Mouse (Mus musculus): ENCODE measurements around the gene Cacng1. TPM values are rescaled to one million over a fixed set of nuclear protein-coding genes. Genes with fewer than 3 reads are reported as not detected.

The Cacng1 gene
- polyA plus RNA-seq, 1 experiment from 2014 or later, result 0.14 TPM

GRCm38 (mm10) chr11:107674601-107675000 is 41.7 kb downstream of the Cacng1 start:
- ATAC-seq (no peak), DNase-seq (ENCODE audit: low spot score) (no peak)
- no peak overlapping the region for H3K4me2 ChIP-seq (ENCODE audit: low read length)
- H3K36me3 ChIP-seq (ENCODE audit: control insufficient read depth, insufficient read depth, low read length), result peaks cover 51% of the 10 kb centered on the region
- H3K4me3 ChIP-seq (ENCODE audit: low read depth, low read length), result no peak overlapping the region
- H3K27me3 ChIP-seq (replicated peaks; ENCODE audit: control insufficient read depth, insufficient read depth, low read length), result no peaks in the 10 kb centered on the region
- H3K27ac ChIP-seq (ENCODE audit: low read depth, low read length), result no peak overlapping the region
- 93% methylated on average over 8 of the region's 8 CpGs for WGBS
- no peaks in the 10 kb centered on the region for H3K9me3 ChIP-seq (replicated peaks; ENCODE audit: control insufficient read depth, low read length)
- no peaks in the 10 kb centered on the region for H3K4me1 ChIP-seq (ENCODE audit: control insufficient read depth, insufficient read depth, low read length)
- H3K9ac ChIP-seq (ENCODE audit: low read length), result no peak overlapping the region

GRCm38 (mm10) chr11:107674006-107674405 is 42.3 kb downstream of the Cacng1 start:
- Histone ChIP-seq H3K36me3 (ENCODE audit: control insufficient read depth, insufficient read depth, low read length) (peaks cover 52% of the 10 kb centered on the region), H3K4me2 (ENCODE audit: low read length) (no peak overlapping the region), H3K4me1 (ENCODE audit: control insufficient read depth, insufficient read depth, low read length) (no peaks in the 10 kb centered on the region), H3K9ac (ENCODE audit: low read length) (no peak overlapping the region), H3K9me3 (replicated peaks; ENCODE audit: control insufficient read depth, low read length) (no peaks in the 10 kb centered on the region), H3K4me3 (ENCODE audit: low read depth, low read length) (no peak overlapping the region), H3K27me3 (replicated peaks; ENCODE audit: control insufficient read depth, insufficient read depth, low read length) (no peaks in the 10 kb centered on the region), H3K27ac (ENCODE audit: low read depth, low read length) (no peak overlapping the region)
- ATAC-seq, result no peak
- WGBS, result 87% methylated on average over 5 of the region's 5 CpGs
- DNase-seq (ENCODE audit: low spot score), result no peak

GRCm38 (mm10) chr11:107668977-107669376 is 47.3 kb downstream of the Cacng1 start:
- H3K27me3 ChIP-seq (replicated peaks; ENCODE audit: control insufficient read depth, insufficient read depth, low read length), result no peaks in the 10 kb centered on the region
- ATAC-seq (no peak), DNase-seq (ENCODE audit: low spot score) (no peak)
- H3K4me3 ChIP-seq (ENCODE audit: low read depth, low read length), result no peak overlapping the region
- H3K36me3 ChIP-seq (ENCODE audit: control insufficient read depth, insufficient read depth, low read length), result peaks cover 86% of the 10 kb centered on the region
- no peaks in the 10 kb centered on the region for H3K9me3 ChIP-seq (replicated peaks; ENCODE audit: control insufficient read depth, low read length)
- no peak overlapping the region for H3K9ac ChIP-seq (ENCODE audit: low read length)
- H3K4me1 ChIP-seq (ENCODE audit: control insufficient read depth, insufficient read depth, low read length), result no peaks in the 10 kb centered on the region
- H3K4me2 ChIP-seq (ENCODE audit: low read length), result no peak overlapping the region
- no peak overlapping the region for H3K27ac ChIP-seq (ENCODE audit: low read depth, low read length)
- 90% methylated on average over 4 of the region's 4 CpGs for WGBS

GRCm38 (mm10) chr11:107668223-107668622 is 48.1 kb downstream of the Cacng1 start:
- Histone ChIP-seq H3K27me3 (replicated peaks; ENCODE audit: control insufficient read depth, insufficient read depth, low read length) (no peaks in the 10 kb centered on the region), H3K4me3 (ENCODE audit: low read depth, low read length) (no peak overlapping the region), H3K9me3 (replicated peaks; ENCODE audit: control insufficient read depth, low read length) (no peaks in the 10 kb centered on the region), H3K9ac (ENCODE audit: low read length) (no peak overlapping the region), H3K4me2 (ENCODE audit: low read length) (no peak overlapping the region), H3K36me3 (ENCODE audit: control insufficient read depth, insufficient read depth, low read length) (peaks cover 86% of the 10 kb centered on the region), H3K27ac (ENCODE audit: low read depth, low read length) (no peak overlapping the region), H3K4me1 (ENCODE audit: control insufficient read depth, insufficient read depth, low read length) (no peaks in the 10 kb centered on the region)
- no peak for ATAC-seq
- DNase-seq (ENCODE audit: low spot score), result no peak
- 93% methylated on average over 6 of the region's 6 CpGs for WGBS

- no peak overlapping the region for H3K4me3 ChIP-seq (ENCODE audit: low read depth, low read length)
- no peak overlapping the region for H3K27ac ChIP-seq (ENCODE audit: low read depth, low read length)
- H3K4me1 ChIP-seq (ENCODE audit: control insufficient read depth, insufficient read depth, low read length), result no peaks in the 10 kb centered on the region
- DNase-seq (ENCODE audit: low spot score) (no peak), ATAC-seq (no peak)
- H3K27me3 ChIP-seq (replicated peaks; ENCODE audit: control insufficient read depth, insufficient read depth, low read length), result no peaks in the 10 kb centered on the region
- no peaks in the 10 kb centered on the region for H3K9me3 ChIP-seq (replicated peaks; ENCODE audit: control insufficient read depth, low read length)
- no peak overlapping the region for H3K9ac ChIP-seq (ENCODE audit: low read length)
- no peak overlapping the region for H3K4me2 ChIP-seq (ENCODE audit: low read length)
- 93% methylated on average over 2 of the region's 2 CpGs for WGBS
- peaks cover 80% of the 10 kb centered on the region for H3K36me3 ChIP-seq (ENCODE audit: control insufficient read depth, insufficient read depth, low read length)
These were observed 48.8 kb downstream of the Cacng1 start for GRCm38 (mm10) chr11:107667542-107667941.

- Histone ChIP-seq H3K9ac (ENCODE audit: low read length) (no peak overlapping the region), H3K4me1 (ENCODE audit: control insufficient read depth, insufficient read depth, low read length) (no peaks in the 10 kb centered on the region), H3K9me3 (replicated peaks; ENCODE audit: control insufficient read depth, low read length) (no peaks in the 10 kb centered on the region), H3K27me3 (replicated peaks; ENCODE audit: control insufficient read depth, insufficient read depth, low read length) (no peaks in the 10 kb centered on the region), H3K36me3 (ENCODE audit: control insufficient read depth, insufficient read depth, low read length) (peaks cover 57% of the 10 kb centered on the region), H3K4me3 (ENCODE audit: low read depth, low read length) (no peak overlapping the region), H3K27ac (ENCODE audit: low read depth, low read length) (no peak overlapping the region), H3K4me2 (ENCODE audit: low read length) (no peak overlapping the region)
- 86% methylated on average over 5 of the region's 5 CpGs for WGBS
- no peak for DNase-seq (ENCODE audit: low spot score)
- no peak for ATAC-seq
These were observed 53.7 kb downstream of the Cacng1 start for GRCm38 (mm10) chr11:107662666-107663065.

GRCm38 (mm10) chr11:107660452-107660851 is 55.9 kb downstream of the Cacng1 start:
- H3K9me3 ChIP-seq (replicated peaks; ENCODE audit: control insufficient read depth, low read length), result no peaks in the 10 kb centered on the region
- no peaks in the 10 kb centered on the region for H3K4me1 ChIP-seq (ENCODE audit: control insufficient read depth, insufficient read depth, low read length)
- no peak overlapping the region for H3K27ac ChIP-seq (ENCODE audit: low read depth, low read length)
- H3K4me3 ChIP-seq (ENCODE audit: low read depth, low read length), result no peak overlapping the region
- DNase-seq (ENCODE audit: low spot score), result no peak
- WGBS, result 94% methylated on average over 4 of the region's 4 CpGs
- H3K36me3 ChIP-seq (ENCODE audit: control insufficient read depth, insufficient read depth, low read length), result peaks cover 51% of the 10 kb centered on the region
- no peak for ATAC-seq
- H3K27me3 ChIP-seq (replicated peaks; ENCODE audit: control insufficient read depth, insufficient read depth, low read length), result no peaks in the 10 kb centered on the region
- H3K9ac ChIP-seq (ENCODE audit: low read length), result no peak overlapping the region
- no peak overlapping the region for H3K4me2 ChIP-seq (ENCODE audit: low read length)

GRCm38 (mm10) chr11:107657117-107657516 is 59.2 kb downstream of the Cacng1 start:
- H3K27ac ChIP-seq (ENCODE audit: low read depth, low read length), result no peak overlapping the region; the same call in 1 of the 2 replicates
- no peak overlapping the region for H3K4me3 ChIP-seq (ENCODE audit: low read depth, low read length)
- DNase-seq (ENCODE audit: low spot score), result peak; percentile 45
- no peak overlapping the region for H3K9ac ChIP-seq (ENCODE audit: low read length)
- peaks cover 38% of the 10 kb centered on the region for H3K36me3 ChIP-seq (ENCODE audit: control insufficient read depth, insufficient read depth, low read length)
- H3K4me1 ChIP-seq (ENCODE audit: control insufficient read depth, insufficient read depth, low read length), result no peaks in the 10 kb centered on the region
- ATAC-seq, result peak; percentile 50; the same call in 1 of the 2 replicates
- H3K4me2 ChIP-seq (ENCODE audit: low read length), result no peak overlapping the region
- no peaks in the 10 kb centered on the region for H3K9me3 ChIP-seq (replicated peaks; ENCODE audit: control insufficient read depth, low read length)
- 47% methylated on average over 5 of the region's 5 CpGs for WGBS
- H3K27me3 ChIP-seq (replicated peaks; ENCODE audit: control insufficient read depth, insufficient read depth, low read length), result no peaks in the 10 kb centered on the region

GRCm38 (mm10) chr11:107655538-107655937 is 60.8 kb downstream of the Cacng1 start:
- DNase-seq (ENCODE audit: low spot score) (no peak), ATAC-seq (no peak)
- no peaks in the 10 kb centered on the region for H3K9me3 ChIP-seq (replicated peaks; ENCODE audit: control insufficient read depth, low read length)
- peaks cover 7% of the 10 kb centered on the region; the same call in 1 of the 2 replicates for H3K4me1 ChIP-seq (ENCODE audit: control insufficient read depth, insufficient read depth, low read length)
- H3K27me3 ChIP-seq (replicated peaks; ENCODE audit: control insufficient read depth, insufficient read depth, low read length), result no peaks in the 10 kb centered on the region
- no peak overlapping the region for H3K4me2 ChIP-seq (ENCODE audit: low read length)
- H3K27ac ChIP-seq (ENCODE audit: low read depth, low read length), result no peak overlapping the region
- WGBS, result 81% methylated on average over 4 of the region's 4 CpGs
- H3K4me3 ChIP-seq (ENCODE audit: low read depth, low read length), result no peak overlapping the region
- no peak overlapping the region for H3K9ac ChIP-seq (ENCODE audit: low read length)
- peaks cover 29% of the 10 kb centered on the region for H3K36me3 ChIP-seq (ENCODE audit: control insufficient read depth, insufficient read depth, low read length)
